Mouse (Mus musculus): ENCODE measurements at regions not wholly inside any gene's neighbourhood (a gene's known extent, or its start where the extent isn't known, plus 50 kb on each side); places are given as distances from the start of the nearest gene placed in this dataset.

GRCm38 (mm10) chr7:121589088-121589605, 117.9 kb downstream of the Usp31 start:
- no peak overlapping the region for H3K4me2 ChIP-seq (ENCODE audit: low read depth, low read length)
- DNase-seq (ENCODE audit: low spot score) (no peak), ATAC-seq (replicated peaks; ENCODE audit: insufficient number of reproducible peaks, low FRiP score, low TSS enrichment, low read depth) (no peak)
- WGBS, result 76% methylated on average over 11 of the region's 11 CpGs
- no peaks in the 10 kb centered on the region for H3K36me3 ChIP-seq (replicated peaks; ENCODE audit: control insufficient read depth, insufficient read depth, low read depth, low read length)
- H3K9me3 ChIP-seq (replicated peaks; ENCODE audit: control insufficient read depth, low read length), result no peaks in the 10 kb centered on the region
- no peaks in the 10 kb centered on the region for H3K27me3 ChIP-seq (ENCODE audit: control insufficient read depth, insufficient read depth, low read length)
- no peak overlapping the region for H3K27ac ChIP-seq (replicated peaks; ENCODE audit: low read depth, low read length)
- no peak overlapping the region for H3K4me3 ChIP-seq (ENCODE audit: low read depth, low read length)
- H3K9ac ChIP-seq (replicated peaks; ENCODE audit: low read length), result no peak overlapping the region
- no peaks in the 10 kb centered on the region for H3K4me1 ChIP-seq (ENCODE audit: control insufficient read depth, insufficient read depth, low read length)

- no peaks in the 10 kb centered on the region for H3K36me3 ChIP-seq (replicated peaks; ENCODE audit: control insufficient read depth, insufficient read depth, low read depth, low read length)
- H3K9me3 ChIP-seq (replicated peaks; ENCODE audit: control insufficient read depth, low read length), result no peaks in the 10 kb centered on the region
- H3K4me2 ChIP-seq (ENCODE audit: low read depth, low read length), result no peak overlapping the region
- no peak overlapping the region for H3K4me3 ChIP-seq (ENCODE audit: low read depth, low read length)
- H3K9ac ChIP-seq (replicated peaks; ENCODE audit: low read length), result no peak overlapping the region
- no peak for ATAC-seq (replicated peaks; ENCODE audit: insufficient number of reproducible peaks, low FRiP score, low TSS enrichment, low read depth)
- H3K27ac ChIP-seq (replicated peaks; ENCODE audit: low read depth, low read length), result no peak overlapping the region
- H3K27me3 ChIP-seq (ENCODE audit: control insufficient read depth, insufficient read depth, low read length), result no peaks in the 10 kb centered on the region
- no peaks in the 10 kb centered on the region for H3K4me1 ChIP-seq (ENCODE audit: control insufficient read depth, insufficient read depth, low read length)
- 66% methylated on average over 2 of the region's 2 CpGs for WGBS
- no peak for DNase-seq (ENCODE audit: low spot score)
Observed at GRCm38 (mm10) chr7:121587713-121588112, 119.3 kb downstream of the Usp31 start.

- 77% methylated on average over 10 of the region's 10 CpGs for WGBS
- ATAC-seq (replicated peaks; ENCODE audit: insufficient number of reproducible peaks, low FRiP score, low TSS enrichment, low read depth), result no peak
- H3K36me3 ChIP-seq (replicated peaks; ENCODE audit: control insufficient read depth, insufficient read depth, low read depth, low read length), result no peaks in the 10 kb centered on the region
- DNase-seq (ENCODE audit: low spot score), result no peak
- no peak overlapping the region for H3K9ac ChIP-seq (replicated peaks; ENCODE audit: low read length)
- H3K9me3 ChIP-seq (replicated peaks; ENCODE audit: control insufficient read depth, low read length), result no peaks in the 10 kb centered on the region
- no peaks in the 10 kb centered on the region for H3K27me3 ChIP-seq (ENCODE audit: control insufficient read depth, insufficient read depth, low read length)
- H3K27ac ChIP-seq (replicated peaks; ENCODE audit: low read depth, low read length), result no peak overlapping the region
- no peaks in the 10 kb centered on the region for H3K4me1 ChIP-seq (ENCODE audit: control insufficient read depth, insufficient read depth, low read length)
- no peak overlapping the region for H3K4me3 ChIP-seq (ENCODE audit: low read depth, low read length)
- no peak overlapping the region for H3K4me2 ChIP-seq (ENCODE audit: low read depth, low read length)
Observed at GRCm38 (mm10) chr7:121585721-121586120, 121.3 kb downstream of the Usp31 start.

GRCm38 (mm10) chr7:121579497-121579896, 127.6 kb downstream of the Usp31 start:
- DNase-seq (ENCODE audit: low spot score) (peak; percentile 33), ATAC-seq (replicated peaks; ENCODE audit: insufficient number of reproducible peaks, low FRiP score, low TSS enrichment, low read depth) (no peak)
- Histone ChIP-seq H3K36me3 (replicated peaks; ENCODE audit: control insufficient read depth, insufficient read depth, low read depth, low read length) (no peaks in the 10 kb centered on the region), H3K9ac (replicated peaks; ENCODE audit: low read length) (no peak overlapping the region), H3K4me1 (ENCODE audit: control insufficient read depth, insufficient read depth, low read length) (no peaks in the 10 kb centered on the region), H3K9me3 (replicated peaks; ENCODE audit: control insufficient read depth, low read length) (no peaks in the 10 kb centered on the region), H3K4me3 (ENCODE audit: low read depth, low read length) (no peak overlapping the region), H3K27me3 (ENCODE audit: control insufficient read depth, insufficient read depth, low read length) (no peaks in the 10 kb centered on the region), H3K27ac (replicated peaks; ENCODE audit: low read depth, low read length) (no peak overlapping the region), H3K4me2 (ENCODE audit: low read depth, low read length) (no peak overlapping the region)
- 67% methylated on average over 4 of the region's 4 CpGs for WGBS

GRCm38 (mm10) chr7:121572681-121573335, 134.2 kb downstream of the Usp31 start:
- Histone ChIP-seq H3K4me1 (ENCODE audit: control insufficient read depth, insufficient read depth, low read length) (no peaks in the 10 kb centered on the region), H3K27me3 (ENCODE audit: control insufficient read depth, insufficient read depth, low read length) (no peaks in the 10 kb centered on the region), H3K36me3 (replicated peaks; ENCODE audit: control insufficient read depth, insufficient read depth, low read depth, low read length) (no peaks in the 10 kb centered on the region), H3K9ac (replicated peaks; ENCODE audit: low read length) (no peak overlapping the region), H3K4me3 (ENCODE audit: low read depth, low read length) (no peak overlapping the region), H3K9me3 (replicated peaks; ENCODE audit: control insufficient read depth, low read length) (no peaks in the 10 kb centered on the region), H3K4me2 (ENCODE audit: low read depth, low read length) (no peak overlapping the region), H3K27ac (replicated peaks; ENCODE audit: low read depth, low read length) (no peak overlapping the region)
- no peak for DNase-seq (ENCODE audit: low spot score)
- ATAC-seq (replicated peaks; ENCODE audit: insufficient number of reproducible peaks, low FRiP score, low TSS enrichment, low read depth), result no peak
- WGBS, result 82% methylated on average over 5 of the region's 5 CpGs

GRCm38 (mm10) chr7:121571741-121572140, 135.3 kb downstream of the Usp31 start:
- H3K4me1 ChIP-seq (ENCODE audit: control insufficient read depth, insufficient read depth, low read length), result no peaks in the 10 kb centered on the region
- H3K36me3 ChIP-seq (replicated peaks; ENCODE audit: control insufficient read depth, insufficient read depth, low read depth, low read length), result no peaks in the 10 kb centered on the region
- H3K4me3 ChIP-seq (ENCODE audit: low read depth, low read length), result no peak overlapping the region
- H3K4me2 ChIP-seq (ENCODE audit: low read depth, low read length), result no peak overlapping the region
- H3K9ac ChIP-seq (replicated peaks; ENCODE audit: low read length), result no peak overlapping the region
- H3K27ac ChIP-seq (replicated peaks; ENCODE audit: low read depth, low read length), result no peak overlapping the region
- no peaks in the 10 kb centered on the region for H3K9me3 ChIP-seq (replicated peaks; ENCODE audit: control insufficient read depth, low read length)
- H3K27me3 ChIP-seq (ENCODE audit: control insufficient read depth, insufficient read depth, low read length), result no peaks in the 10 kb centered on the region
- ATAC-seq (replicated peaks; ENCODE audit: insufficient number of reproducible peaks, low FRiP score, low TSS enrichment, low read depth) (no peak), DNase-seq (ENCODE audit: low spot score) (no peak)
- 76% methylated on average over 3 of the region's 3 CpGs for WGBS

- H3K9ac ChIP-seq (replicated peaks; ENCODE audit: low read length), result no peak overlapping the region
- ATAC-seq (replicated peaks; ENCODE audit: insufficient number of reproducible peaks, low FRiP score, low TSS enrichment, low read depth) (no peak), DNase-seq (ENCODE audit: low spot score) (no peak)
- WGBS, result 83% methylated on average over 4 of the region's 4 CpGs
- H3K4me2 ChIP-seq (ENCODE audit: low read depth, low read length), result no peak overlapping the region
- no peaks in the 10 kb centered on the region for H3K9me3 ChIP-seq (replicated peaks; ENCODE audit: control insufficient read depth, low read length)
- H3K4me3 ChIP-seq (ENCODE audit: low read depth, low read length), result no peak overlapping the region
- H3K27me3 ChIP-seq (ENCODE audit: control insufficient read depth, insufficient read depth, low read length), result no peaks in the 10 kb centered on the region
- H3K4me1 ChIP-seq (ENCODE audit: control insufficient read depth, insufficient read depth, low read length), result no peaks in the 10 kb centered on the region
- H3K27ac ChIP-seq (replicated peaks; ENCODE audit: low read depth, low read length), result no peak overlapping the region
- no peaks in the 10 kb centered on the region for H3K36me3 ChIP-seq (replicated peaks; ENCODE audit: control insufficient read depth, insufficient read depth, low read depth, low read length)
Observed at GRCm38 (mm10) chr7:121571292-121571691, 135.8 kb downstream of the Usp31 start.

- H3K4me2 ChIP-seq (ENCODE audit: low read depth, low read length), result no peak overlapping the region
- H3K36me3 ChIP-seq (replicated peaks; ENCODE audit: control insufficient read depth, insufficient read depth, low read depth, low read length), result no peaks in the 10 kb centered on the region
- no peaks in the 10 kb centered on the region for H3K4me1 ChIP-seq (ENCODE audit: control insufficient read depth, insufficient read depth, low read length)
- H3K9ac ChIP-seq (replicated peaks; ENCODE audit: low read length), result no peak overlapping the region
- no peaks in the 10 kb centered on the region for H3K27me3 ChIP-seq (ENCODE audit: control insufficient read depth, insufficient read depth, low read length)
- no peak overlapping the region for H3K27ac ChIP-seq (replicated peaks; ENCODE audit: low read depth, low read length)
- H3K4me3 ChIP-seq (ENCODE audit: low read depth, low read length), result no peak overlapping the region
- DNase-seq (ENCODE audit: low spot score), result no peak
- H3K9me3 ChIP-seq (replicated peaks; ENCODE audit: control insufficient read depth, low read length), result no peaks in the 10 kb centered on the region
- WGBS, result 86% methylated on average over 7 of the region's 7 CpGs
- no peak for ATAC-seq (replicated peaks; ENCODE audit: insufficient number of reproducible peaks, low FRiP score, low TSS enrichment, low read depth)
Observed at GRCm38 (mm10) chr7:121569248-121569647, 137.8 kb downstream of the Usp31 start.

All from embryonic facial prominence, embryonic 11.5 days (tissue).